Mouse (Mus musculus): ENCODE data around the gene Piezo1.

DNA sequence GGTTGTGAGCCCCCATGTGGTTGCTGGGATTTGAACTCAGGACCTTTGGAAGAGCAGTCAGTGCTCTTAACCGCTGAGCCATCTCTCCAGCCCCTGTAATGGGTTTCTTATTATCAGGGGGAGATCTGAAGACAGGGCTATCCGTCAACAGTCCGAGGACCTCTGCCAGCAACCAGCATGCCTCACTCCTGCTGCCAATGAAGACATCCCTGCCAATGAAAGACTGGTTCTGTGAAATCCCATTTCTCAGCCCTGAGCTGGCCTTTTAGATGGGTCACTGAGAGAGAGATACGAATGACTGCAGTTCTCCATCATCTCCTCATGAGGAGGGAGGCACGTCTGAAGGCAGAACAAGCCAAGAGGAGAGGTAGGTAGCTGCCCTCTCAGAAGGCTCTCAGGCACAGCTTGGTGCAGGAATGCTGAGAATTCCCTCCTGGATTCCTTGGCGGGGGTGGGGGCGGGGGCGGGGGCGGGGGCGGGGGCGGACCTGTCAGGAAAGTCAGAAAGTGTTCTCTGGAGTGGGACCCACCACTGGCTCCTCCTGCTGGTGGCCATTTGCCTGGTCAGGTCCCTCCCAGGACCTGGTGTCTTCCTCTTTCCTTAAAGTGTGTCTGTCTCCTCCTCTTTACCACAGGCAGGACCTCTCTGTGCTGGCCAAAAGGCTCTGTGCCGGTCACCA lies 7.7 kb upstream of the Piezo1 start:
- TF ChIP-seq CTCF (IDR thresholded peaks at IDR 0.05; ENCODE audit: low read depth) (peak; percentile 10; the same call in 1 of the 2 replicates), EP300 (IDR thresholded peaks at IDR 0.05; ENCODE audit: low read depth) (no peak)
